Mouse (Mus musculus): ENCODE data around the gene Nmb. TPM values are rescaled to one million over a fixed set of nuclear protein-coding genes. Genes with fewer than 3 reads are reported as not detected.
A peak's percentile ranks its signal among the peaks of the same experiment; 100 is the strongest.

The Nmb gene
- polyA plus RNA-seq, 1 experiment: 13.2 TPM

GRCm38 (mm10) chr7:80885666-80886065 is 19.2 kb downstream of the Nmb start:
- TF ChIP-seq POLR2A (IDR thresholded peaks at IDR 0.05; ENCODE audit: control insufficient read depth, low read depth, low read length) (no peak), CTCF (IDR thresholded peaks at IDR 0.05; ENCODE audit: control insufficient read depth, insufficient read depth, insufficient replicate concordance, low read depth, low read length) (no peak)
- Histone ChIP-seq H3K27me3 (ENCODE audit: control insufficient read depth, insufficient read depth, low read length) (no peaks in the 10 kb centered on the region), H3K4me1 (ENCODE audit: control insufficient read depth, insufficient read depth, low read length) (peaks cover 19% of the 10 kb centered on the region), H3K27ac (ENCODE audit: control insufficient read depth, insufficient read depth, low read depth, low read length) (no peak overlapping the region), H3K4me3 (ENCODE audit: control insufficient read depth, low read depth, low read length) (no peak overlapping the region), H3K36me3 (ENCODE audit: control insufficient read depth, insufficient read depth, low read length) (no peaks in the 10 kb centered on the region)

- no peaks in the 10 kb centered on the region for H3K27me3 ChIP-seq (ENCODE audit: control insufficient read depth, insufficient read depth, low read length)
- TF ChIP-seq POLR2A (IDR thresholded peaks at IDR 0.05; ENCODE audit: control insufficient read depth, low read depth, low read length) (no peak), CTCF (IDR thresholded peaks at IDR 0.05; ENCODE audit: control insufficient read depth, insufficient read depth, insufficient replicate concordance, low read depth, low read length) (0 out of 2 replicates have a peak, but pooled peaks have one; percentile 13)
- H3K4me3 ChIP-seq (ENCODE audit: control insufficient read depth, low read depth, low read length): no peak overlapping the region
- no peak overlapping the region for H3K27ac ChIP-seq (ENCODE audit: control insufficient read depth, insufficient read depth, low read depth, low read length)
- H3K4me1 ChIP-seq (ENCODE audit: control insufficient read depth, insufficient read depth, low read length): peaks cover 8% of the 10 kb centered on the region
- no peaks in the 10 kb centered on the region for H3K36me3 ChIP-seq (ENCODE audit: control insufficient read depth, insufficient read depth, low read length)
These were observed 21.9 kb downstream of the Nmb start for GRCm38 (mm10) chr7:80882830-80883505.

- Histone ChIP-seq H3K4me1 (ENCODE audit: control insufficient read depth, insufficient read depth, low read length) (peaks cover 11% of the 10 kb centered on the region), H3K4me3 (ENCODE audit: control insufficient read depth, low read depth, low read length) (peak overlapping the region; percentile 46), H3K36me3 (ENCODE audit: control insufficient read depth, insufficient read depth, low read length) (no peaks in the 10 kb centered on the region; the same call in 1 of the 2 replicates), H3K27ac (ENCODE audit: control insufficient read depth, insufficient read depth, low read depth, low read length) (no peak overlapping the region), H3K27me3 (ENCODE audit: control insufficient read depth, insufficient read depth, low read length) (no peaks in the 10 kb centered on the region)
- no peak for TF ChIP-seq CTCF (IDR thresholded peaks at IDR 0.05; ENCODE audit: control insufficient read depth, insufficient read depth, insufficient replicate concordance, low read depth, low read length)
- TF ChIP-seq POLR2A (IDR thresholded peaks at IDR 0.05; ENCODE audit: control insufficient read depth, low read depth, low read length): no peak
These were observed 29.1 kb downstream of the Nmb start for GRCm38 (mm10) chr7:80875727-80876126.

- Histone ChIP-seq H3K4me3 (ENCODE audit: control insufficient read depth, low read depth, low read length) (no peak overlapping the region), H3K27me3 (ENCODE audit: control insufficient read depth, insufficient read depth, low read length) (no peaks in the 10 kb centered on the region), H3K36me3 (ENCODE audit: control insufficient read depth, insufficient read depth, low read length) (no peaks in the 10 kb centered on the region; the same call in 1 of the 2 replicates), H3K4me1 (ENCODE audit: control insufficient read depth, insufficient read depth, low read length) (peaks cover 11% of the 10 kb centered on the region), H3K27ac (ENCODE audit: control insufficient read depth, insufficient read depth, low read depth, low read length) (no peak overlapping the region)
- TF ChIP-seq CTCF (IDR thresholded peaks at IDR 0.05; ENCODE audit: control insufficient read depth, insufficient read depth, insufficient replicate concordance, low read depth, low read length) (no peak), POLR2A (IDR thresholded peaks at IDR 0.05; ENCODE audit: control insufficient read depth, low read depth, low read length) (no peak)
These were observed 31.2 kb downstream of the Nmb start for GRCm38 (mm10) chr7:80873631-80874030.

- H3K4me3 ChIP-seq (ENCODE audit: control insufficient read depth, low read depth, low read length): no peak overlapping the region
- peaks cover 11% of the 10 kb centered on the region for H3K4me1 ChIP-seq (ENCODE audit: control insufficient read depth, insufficient read depth, low read length)
- H3K27ac ChIP-seq (ENCODE audit: control insufficient read depth, insufficient read depth, low read depth, low read length): no peak overlapping the region
- H3K36me3 ChIP-seq (ENCODE audit: control insufficient read depth, insufficient read depth, low read length): no peaks in the 10 kb centered on the region; the same call in 1 of the 2 replicates
- TF ChIP-seq POLR2A (IDR thresholded peaks at IDR 0.05; ENCODE audit: control insufficient read depth, low read depth, low read length) (no peak), CTCF (IDR thresholded peaks at IDR 0.05; ENCODE audit: control insufficient read depth, insufficient read depth, insufficient replicate concordance, low read depth, low read length) (no peak)
- H3K27me3 ChIP-seq (ENCODE audit: control insufficient read depth, insufficient read depth, low read length): no peaks in the 10 kb centered on the region
These were observed 31.8 kb downstream of the Nmb start for GRCm38 (mm10) chr7:80873038-80873437.

- peaks cover 4% of the 10 kb centered on the region for H3K36me3 ChIP-seq (ENCODE audit: control insufficient read depth, insufficient read depth, low read length)
- H3K27ac ChIP-seq (ENCODE audit: control insufficient read depth, insufficient read depth, low read depth, low read length): no peak overlapping the region
- no peaks in the 10 kb centered on the region; the same call in 1 of the 2 replicates for H3K4me1 ChIP-seq (ENCODE audit: control insufficient read depth, insufficient read depth, low read length)
- TF ChIP-seq POLR2A (IDR thresholded peaks at IDR 0.05; ENCODE audit: control insufficient read depth, low read depth, low read length) (no peak), CTCF (IDR thresholded peaks at IDR 0.05; ENCODE audit: control insufficient read depth, insufficient read depth, insufficient replicate concordance, low read depth, low read length) (no peak)
- no peak overlapping the region for H3K4me3 ChIP-seq (ENCODE audit: control insufficient read depth, low read depth, low read length)
- no peaks in the 10 kb centered on the region for H3K27me3 ChIP-seq (ENCODE audit: control insufficient read depth, insufficient read depth, low read length)
These were observed 36.2 kb downstream of the Nmb start for GRCm38 (mm10) chr7:80868686-80869085.

- H3K4me3 ChIP-seq (ENCODE audit: control insufficient read depth, low read depth, low read length): no peak overlapping the region; the same call in 1 of the 2 replicates
- peaks cover 4% of the 10 kb centered on the region for H3K36me3 ChIP-seq (ENCODE audit: control insufficient read depth, insufficient read depth, low read length)
- no peak overlapping the region for H3K27ac ChIP-seq (ENCODE audit: control insufficient read depth, insufficient read depth, low read depth, low read length)
- no peaks in the 10 kb centered on the region for H3K27me3 ChIP-seq (ENCODE audit: control insufficient read depth, insufficient read depth, low read length)
- no peaks in the 10 kb centered on the region; the same call in 1 of the 2 replicates for H3K4me1 ChIP-seq (ENCODE audit: control insufficient read depth, insufficient read depth, low read length)
- TF ChIP-seq POLR2A (IDR thresholded peaks at IDR 0.05; ENCODE audit: control insufficient read depth, low read depth, low read length) (no peak), CTCF (IDR thresholded peaks at IDR 0.05; ENCODE audit: control insufficient read depth, insufficient read depth, insufficient replicate concordance, low read depth, low read length) (no peak)
These were observed 38.2 kb downstream of the Nmb start for GRCm38 (mm10) chr7:80866514-80867147.

Data from testis, adult 2 months (tissue).